Comparison of ENCODE assay signal across 1 mouse cellular context in the genomic region with DNA sequence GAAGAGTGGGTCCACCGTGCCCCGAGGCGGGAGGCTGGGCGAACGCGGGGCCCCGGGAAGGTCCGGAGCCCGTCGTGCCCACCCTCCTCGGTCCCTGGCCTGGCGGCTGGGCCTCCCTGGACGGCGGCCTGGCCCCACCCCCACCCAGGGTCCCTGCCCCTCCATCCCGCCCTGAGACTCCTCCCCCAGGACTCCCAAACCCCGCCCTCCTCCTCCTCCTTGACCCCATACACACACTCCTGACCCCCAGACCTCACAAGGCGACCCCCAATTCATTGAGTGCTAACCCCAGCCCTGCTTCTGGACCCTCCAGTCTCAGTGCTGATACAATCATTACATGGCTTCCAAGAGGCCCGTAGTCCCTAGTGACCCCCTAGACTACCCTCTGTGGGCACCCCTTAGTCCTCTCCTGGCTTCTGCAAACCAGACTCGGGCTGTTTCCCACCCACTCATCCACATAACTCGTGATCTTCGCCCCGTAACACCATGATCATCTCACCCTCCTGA.
TF ChIP-seq lines count a peak whose summit lies in the region.

No protein-coding gene starts in this region.

TF ChIP-seq in CH12.LX, 34 proteins besides CTCF, POLR2A, EP300 and RAD21:
- TF ChIP-seq MAZ (IDR thresholded peaks at IDR 0.05; ENCODE audit: low read depth, low read length) = peak; percentile 17; the same call in 1 of the 2 replicates
- TF ChIP-seq ZC3H11A (IDR thresholded peaks at IDR 0.05; ENCODE audit: low read depth, low read length) = no peak
- TF ChIP-seq USF1 (IDR thresholded peaks at IDR 0.05; ENCODE audit: low read depth, low read length) = no peak
TF ChIP-seq in CH12.LX: peak in this region for 1.
